14 mouse cellular contexts compared by ENCODE assay signal in the genomic region with DNA sequence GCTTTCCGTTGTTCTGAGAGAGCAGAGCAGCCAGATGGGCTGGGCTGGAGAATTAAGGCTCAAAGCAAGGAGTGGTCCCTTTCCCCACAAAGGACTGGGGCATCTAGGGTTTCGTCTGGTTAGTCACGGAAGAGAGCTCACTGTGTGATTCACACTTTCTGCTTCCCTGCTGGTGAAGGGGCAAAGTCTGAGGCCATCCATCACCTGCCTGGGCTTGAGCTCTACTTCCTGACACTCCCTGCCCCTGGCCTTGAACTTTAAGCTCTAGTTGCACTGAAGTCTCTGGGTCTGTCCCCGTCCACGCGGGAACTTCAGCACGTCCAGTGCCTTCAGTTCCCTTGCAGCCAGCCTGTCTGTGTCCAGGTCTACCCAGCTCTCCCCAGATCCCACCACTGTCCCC. TPM values are rescaled to one million over a fixed set of nuclear protein-coding genes. Genes with fewer than 3 reads are reported as not detected.
DNase-seq lines count a peak whose midpoint lies in the region; ATAC-seq and TF ChIP-seq lines count a peak whose summit lies in the region.
"Had no signal": no experiment of that assay in that cellular context is flagged by ENCODE, and none has a peak within 500 bp of the region (broad histone marks: within the 10 kb centered on the region; RNA-seq: fewer than 3 reads in every experiment).

No protein-coding gene starts in this region.

- H3K4me1 ChIP-seq in E14TG2a.4 (replicated peaks; ENCODE audit: low read depth, low read length) = peaks cover 68% of the 10 kb centered on the region
- H3K4me1 ChIP-seq in intestine, postnatal 0 days (replicated peaks; ENCODE audit: control insufficient read depth, insufficient read depth, low read length) = peaks cover 18% of the 10 kb centered on the region

- H3K4me3 ChIP-seq in E14TG2a.4 (replicated peaks; ENCODE audit: low read length) = peak overlapping the region; percentile 68
- no peak overlapping the region for H3K4me3 ChIP-seq in intestine, postnatal 0 days (ENCODE audit: low read depth, low read length)
- H3K4me3 ChIP-seq: forebrain, embryonic 12.5 days had no signal

- H3K9ac ChIP-seq in intestine, postnatal 0 days (ENCODE audit: low read depth, low read length) = peak overlapping the region; percentile 58; the same call in 1 of the 2 replicates
- H3K9ac ChIP-seq: embryonic facial prominence, embryonic 12.5 days; forebrain, embryonic 12.5 days had no signal

- peak; percentile 85 for ATAC-seq in intestine, postnatal 0 days

- TF ChIP-seq CTCF in E14TG2a.4 (conservative IDR thresholded peaks at IDR 0.05; ENCODE audit: low read length) = no peak
- no peak for TF ChIP-seq CTCF in intestine, postnatal 0 days (IDR thresholded peaks at IDR 0.05; ENCODE audit: low read depth)

- H3K27me3 ChIP-seq in E14TG2a.4 (ENCODE audit: insufficient read depth, low read length) = peaks cover 37% of the 10 kb centered on the region
- H3K27me3 ChIP-seq in intestine, postnatal 0 days (replicated peaks; ENCODE audit: control insufficient read depth, insufficient read depth, low read length) = no peaks in the 10 kb centered on the region

- H3K27ac ChIP-seq in intestine, postnatal 0 days (ENCODE audit: low read depth, low read length) = peak overlapping the region; percentile 98
- H3K27ac ChIP-seq: embryonic facial prominence, embryonic 12.5 days; forebrain, embryonic 12.5 days; hindbrain, embryonic 13.5 days had no signal

- DNase-seq in adrenal gland, adult (ENCODE audit: inconsistent age in 2 of 2, low spot score in 1 of 2) = peak; percentile 81
- DNase-seq in adrenal gland, postnatal 25 days = no peak
- DNase-seq in kidney, postnatal 25 days = peak; percentile 80 to 94
- no peak for DNase-seq in heart, adult 9 months (ENCODE audit: low spot score in 2 of 2)
- no peak for DNase-seq in ovary, postnatal 14 days (ENCODE audit: low spot score)
- DNase-seq in left cerebral cortex, adult 9 months (ENCODE audit: low spot score in 2 of 2) = no peak
- DNase-seq: cerebellum, adult 18-20 months; right cerebral cortex, postnatal 25 days had no signal

- H3K4me2 ChIP-seq in intestine, postnatal 0 days (replicated peaks; ENCODE audit: low read depth) = peak overlapping the region; percentile 69

- H3K36me3 ChIP-seq in E14TG2a.4 (ENCODE audit: insufficient read depth, low read length) = no peaks in the 10 kb centered on the region
- H3K36me3 ChIP-seq in intestine, postnatal 0 days (ENCODE audit: control insufficient read depth, insufficient read depth) = peaks cover 35% of the 10 kb centered on the region
- H3K36me3 ChIP-seq: embryonic facial prominence, embryonic 12.5 days; forebrain, embryonic 12.5 days; hindbrain, embryonic 13.5 days had no signal

- peaks cover 4% of the 10 kb centered on the region for H3K9me3 ChIP-seq in E14TG2a.4 (ENCODE audit: low read length)
- no peaks in the 10 kb centered on the region for H3K9me3 ChIP-seq in intestine, postnatal 0 days (ENCODE audit: control insufficient read depth)
- H3K9me3 ChIP-seq: embryonic facial prominence, embryonic 12.5 days; forebrain, embryonic 12.5 days; G1E; hindbrain, embryonic 13.5 days had no signal

- 12% methylated on average over 7 of the region's 7 CpGs for WGBS in intestine, postnatal 0 days

RNA-seq across cellular contexts. Expression of a gene that starts 22.8 kb away (rescaled TPM):
- 12.8 and 15.2 TPM in 2 replicates for total RNA-seq in adrenal gland, postnatal 25 days (2021)
- 16.9 and 18.7 TPM in 2 replicates for polyA plus RNA-seq in intestine, postnatal 0 days (2015; fragmentation: Nextera tagmentation; extraction: Ambion mirVana)

Comparison
In these comparisons a context has a peak if more than half of its experiments do, and no peak if none do; other contexts are left out.
1. DNase-seq: peak in adrenal gland, adult (2 of 2) and kidney, postnatal 25 days (2 of 2); none in adrenal gland, postnatal 25 days (single experiment), heart, adult 9 months (0 of 2), ovary, postnatal 14 days (single experiment) and left cerebral cortex, adult 9 months (0 of 2).